Mouse (Mus musculus): ENCODE measurements around the gene Gm29133. TPM values are rescaled to one million over a fixed set of nuclear protein-coding genes. Genes with fewer than 3 reads are reported as not detected.

Gm29133 gene
- not detected in 2 replicates for polyA plus RNA-seq (2011; ENCODE audit: insufficient read depth, insufficient read length, low read depth, missing spikeins)

- no peaks in the 10 kb centered on the region for H3K27me3 ChIP-seq (ENCODE audit: control insufficient read depth, insufficient read depth, low read length, poor library complexity, severe bottlenecking)
- H3K4me3 ChIP-seq (ENCODE audit: low read depth, low read length): no peak within 1 kb of the TSS
- no peak for TF ChIP-seq POLR2A (IDR thresholded peaks at IDR 0.05; ENCODE audit: insufficient read depth, low read length)
- no peak for TF ChIP-seq CTCF (IDR thresholded peaks at IDR 0.05; ENCODE audit: low read depth, low read length)
- no peak for TF ChIP-seq EP300 (IDR thresholded peaks at IDR 0.05; ENCODE audit: insufficient read depth, low read depth, low read length)
These were observed at the start of gene Gm29133 for GRCm38 (mm10) chr3:75747897-75748296. Gm29133 (plus strand) TSS chr3:75748197.

DNA sequence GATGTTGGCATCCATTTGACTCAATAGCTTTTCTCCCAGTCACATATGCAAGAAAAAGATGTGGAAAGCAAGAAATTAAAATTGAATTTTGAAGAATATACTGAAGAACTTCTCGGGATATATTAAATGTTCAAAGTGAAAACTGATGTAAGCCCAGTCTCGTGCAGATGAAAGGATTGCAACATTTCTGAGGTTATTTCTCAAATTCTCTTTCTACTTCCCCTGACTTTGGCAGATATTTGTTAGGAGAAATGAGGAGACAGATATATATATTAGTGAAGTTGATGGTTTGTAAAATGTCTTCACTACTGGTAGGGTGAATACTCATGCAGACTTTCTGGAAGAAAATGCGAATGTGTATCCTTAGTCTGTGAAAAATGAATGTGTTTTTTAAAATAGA is 48.9 kb upstream of the Gm29133 start:
- Histone ChIP-seq H3K27me3 (ENCODE audit: control insufficient read depth, insufficient read depth, low read length, poor library complexity, severe bottlenecking) (no peaks in the 10 kb centered on the region), H3K4me1 (ENCODE audit: control insufficient read depth, insufficient read depth, low read length) (peaks cover 3% of the 10 kb centered on the region), H3K4me3 (ENCODE audit: low read depth, low read length) (no peak overlapping the region), H3K27ac (ENCODE audit: insufficient read depth, low read length) (no peak overlapping the region), H3K9me3 (replicated peaks; ENCODE audit: control insufficient read depth, insufficient read depth, low read length, poor library complexity, severe bottlenecking) (no peaks in the 10 kb centered on the region), H3K36me3 (ENCODE audit: control insufficient read depth, insufficient read depth, low read length, poor library complexity, severe bottlenecking) (no peaks in the 10 kb centered on the region), H3K9ac (ENCODE audit: low read depth, poor library complexity, severe bottlenecking) (no peak overlapping the region)
- TF ChIP-seq EP300 (IDR thresholded peaks at IDR 0.05; ENCODE audit: insufficient read depth, low read depth, low read length) (no peak), POLR2A (IDR thresholded peaks at IDR 0.05; ENCODE audit: insufficient read depth, low read length) (no peak), CTCF (IDR thresholded peaks at IDR 0.05; ENCODE audit: low read depth, low read length) (no peak)

More at GRCm38 (mm10) chr3:75747897-75748296, at the start of gene Gm29133:
- Histone ChIP-seq H3K36me3 (ENCODE audit: control insufficient read depth, insufficient read depth, low read length, poor library complexity, severe bottlenecking) (no peaks in the 10 kb centered on the region), H3K9me3 (replicated peaks; ENCODE audit: control insufficient read depth, insufficient read depth, low read length, poor library complexity, severe bottlenecking) (no peaks in the 10 kb centered on the region), H3K27ac (ENCODE audit: insufficient read depth, low read length) (no peak within 1 kb of the TSS), H3K4me1 (ENCODE audit: control insufficient read depth, insufficient read depth, low read length) (no peaks in the 10 kb centered on the region), H3K9ac (ENCODE audit: low read depth, poor library complexity, severe bottlenecking) (no peak within 1 kb of the TSS)

- TF ChIP-seq CTCF (IDR thresholded peaks at IDR 0.05; ENCODE audit: low read depth, low read length) (no peak), POLR2A (IDR thresholded peaks at IDR 0.05; ENCODE audit: insufficient read depth, low read length) (no peak), EP300 (IDR thresholded peaks at IDR 0.05; ENCODE audit: insufficient read depth, low read depth, low read length) (no peak)
- H3K27me3 ChIP-seq (ENCODE audit: control insufficient read depth, insufficient read depth, low read length, poor library complexity, severe bottlenecking): no peaks in the 10 kb centered on the region
- no peak overlapping the region for H3K27ac ChIP-seq (ENCODE audit: insufficient read depth, low read length)
- no peak overlapping the region for H3K4me3 ChIP-seq (ENCODE audit: low read depth, low read length)
- no peak overlapping the region for H3K9ac ChIP-seq (ENCODE audit: low read depth, poor library complexity, severe bottlenecking)
- H3K9me3 ChIP-seq (replicated peaks; ENCODE audit: control insufficient read depth, insufficient read depth, low read length, poor library complexity, severe bottlenecking): no peaks in the 10 kb centered on the region
- H3K36me3 ChIP-seq (ENCODE audit: control insufficient read depth, insufficient read depth, low read length, poor library complexity, severe bottlenecking): no peaks in the 10 kb centered on the region
- peaks cover 3% of the 10 kb centered on the region for H3K4me1 ChIP-seq (ENCODE audit: control insufficient read depth, insufficient read depth, low read length)
These were observed 46.7 kb upstream of the Gm29133 start for GRCm38 (mm10) chr3:75701336-75701735.

DNA sequence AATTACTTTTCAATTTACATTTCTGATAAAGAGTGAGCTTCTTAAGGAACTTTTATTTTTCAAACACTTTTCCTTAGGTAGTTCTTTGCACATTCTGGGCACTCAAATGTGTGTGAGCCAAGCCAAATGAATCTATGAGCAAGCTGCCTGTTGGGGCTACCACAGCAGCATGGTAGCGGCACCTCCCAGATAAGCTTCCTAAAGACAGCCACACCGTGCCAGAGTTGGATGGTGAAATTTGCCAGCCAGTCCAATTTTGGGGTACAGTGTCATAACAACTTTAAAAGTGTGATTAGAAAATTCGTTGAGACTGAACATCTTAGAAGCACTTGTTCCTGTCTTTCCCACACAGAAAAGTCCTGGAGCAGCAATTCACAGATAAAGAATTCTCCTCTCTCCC is 41.5 kb upstream of the Gm29133 start:
- H3K4me1 ChIP-seq (ENCODE audit: control insufficient read depth, insufficient read depth, low read length): no peaks in the 10 kb centered on the region
- H3K27me3 ChIP-seq (ENCODE audit: control insufficient read depth, insufficient read depth, low read length, poor library complexity, severe bottlenecking): no peaks in the 10 kb centered on the region
- no peaks in the 10 kb centered on the region for H3K9me3 ChIP-seq (replicated peaks; ENCODE audit: control insufficient read depth, insufficient read depth, low read length, poor library complexity, severe bottlenecking)
- H3K36me3 ChIP-seq (ENCODE audit: control insufficient read depth, insufficient read depth, low read length, poor library complexity, severe bottlenecking): no peaks in the 10 kb centered on the region
- H3K9ac ChIP-seq (ENCODE audit: low read depth, poor library complexity, severe bottlenecking): no peak overlapping the region
- H3K4me3 ChIP-seq (ENCODE audit: low read depth, low read length): no peak overlapping the region
- no peak for TF ChIP-seq CTCF (IDR thresholded peaks at IDR 0.05; ENCODE audit: low read depth, low read length)
- no peak for TF ChIP-seq EP300 (IDR thresholded peaks at IDR 0.05; ENCODE audit: insufficient read depth, low read depth, low read length)
- no peak overlapping the region for H3K27ac ChIP-seq (ENCODE audit: insufficient read depth, low read length)

GRCm38 (mm10) chr3:75713678-75714295 is 34.2 kb upstream of the Gm29133 start:
- Histone ChIP-seq H3K9ac (ENCODE audit: low read depth, poor library complexity, severe bottlenecking) (no peak overlapping the region), H3K27me3 (ENCODE audit: control insufficient read depth, insufficient read depth, low read length, poor library complexity, severe bottlenecking) (no peaks in the 10 kb centered on the region), H3K4me3 (ENCODE audit: low read depth, low read length) (no peak overlapping the region), H3K27ac (ENCODE audit: insufficient read depth, low read length) (no peak overlapping the region), H3K9me3 (replicated peaks; ENCODE audit: control insufficient read depth, insufficient read depth, low read length, poor library complexity, severe bottlenecking) (no peaks in the 10 kb centered on the region), H3K36me3 (ENCODE audit: control insufficient read depth, insufficient read depth, low read length, poor library complexity, severe bottlenecking) (no peaks in the 10 kb centered on the region), H3K4me1 (ENCODE audit: control insufficient read depth, insufficient read depth, low read length) (no peaks in the 10 kb centered on the region)
- TF ChIP-seq EP300 (IDR thresholded peaks at IDR 0.05; ENCODE audit: insufficient read depth, low read depth, low read length): no peak
- no peak for TF ChIP-seq POLR2A (IDR thresholded peaks at IDR 0.05; ENCODE audit: insufficient read depth, low read length)
- no peak for TF ChIP-seq CTCF (IDR thresholded peaks at IDR 0.05; ENCODE audit: low read depth, low read length)

DNA sequence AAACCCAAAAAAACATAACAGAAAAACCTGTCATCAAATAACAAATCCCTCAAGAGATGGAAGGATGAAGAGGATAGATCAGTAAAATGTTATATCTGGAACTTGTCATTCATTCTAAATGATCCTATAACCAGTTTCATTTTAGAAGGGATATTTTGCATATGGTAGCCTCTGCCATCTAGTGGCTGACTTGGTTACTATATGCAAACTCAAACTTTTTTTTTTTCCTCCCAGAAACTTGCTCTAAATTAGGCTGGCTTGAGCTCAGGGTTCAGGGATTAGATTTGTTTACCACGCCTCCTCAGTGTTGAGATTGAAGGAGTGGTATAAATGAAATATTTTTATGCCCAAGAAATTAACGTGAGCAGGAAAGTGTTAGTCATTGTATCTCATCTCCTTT is 27.3 kb upstream of the Gm29133 start:
- no peaks in the 10 kb centered on the region for H3K9me3 ChIP-seq (replicated peaks; ENCODE audit: control insufficient read depth, insufficient read depth, low read length, poor library complexity, severe bottlenecking)
- no peak overlapping the region for H3K27ac ChIP-seq (ENCODE audit: insufficient read depth, low read length)
- no peaks in the 10 kb centered on the region for H3K36me3 ChIP-seq (ENCODE audit: control insufficient read depth, insufficient read depth, low read length, poor library complexity, severe bottlenecking)
- no peaks in the 10 kb centered on the region for H3K4me1 ChIP-seq (ENCODE audit: control insufficient read depth, insufficient read depth, low read length)
- no peak for TF ChIP-seq EP300 (IDR thresholded peaks at IDR 0.05; ENCODE audit: insufficient read depth, low read depth, low read length)
- TF ChIP-seq POLR2A (IDR thresholded peaks at IDR 0.05; ENCODE audit: insufficient read depth, low read length): no peak
- no peak overlapping the region for H3K4me3 ChIP-seq (ENCODE audit: low read depth, low read length)
- H3K9ac ChIP-seq (ENCODE audit: low read depth, poor library complexity, severe bottlenecking): no peak overlapping the region
- no peaks in the 10 kb centered on the region for H3K27me3 ChIP-seq (ENCODE audit: control insufficient read depth, insufficient read depth, low read length, poor library complexity, severe bottlenecking)

Data from ES-Bruce4 (cell line).